Mouse (Mus musculus) stomach, embryonic 14.5 days (tissue): Measurements from ENCODE around the gene Tbc1d15. TPM values are rescaled to one million over a fixed set of nuclear protein-coding genes. Genes with fewer than 3 reads are reported as not detected.

Experiments
- ATAC-seq: fragments of 200-750 bp; cut with Nextera tagmentation; 2 replicates; pipeline ENCODE4 v1.8.0; 2017; ENCODE audit warnings: low read depth, moderate TSS enrichment; ENCODE audit not compliant: insufficient number of reproducible peaks, insufficient read depth, low FRiP score
- H3K27ac ChIP-seq: fragments of 300-500 bp; sonication (generic); 2 replicates; pipeline ENCODE4 v1.5.1; 2014; ENCODE audit warnings: mild to moderate bottlenecking, low read length, moderate library complexity, mixed read lengths
- H3K27me3 ChIP-seq: fragments of 300-500 bp; sonication (generic); 2 replicates; pipeline ENCODE4 v1.6.1; 2014; ENCODE audit warnings: low read length, control low read depth, mixed read lengths; ENCODE audit not compliant: control insufficient read depth, insufficient read depth
- H3K36me3 ChIP-seq: fragments of 300-500 bp; sonication (generic); 2 replicates; pipeline ENCODE4 v1.6.1; 2014; ENCODE audit warnings: mild to moderate bottlenecking, control low read depth, low read length, moderate library complexity, mixed read lengths; ENCODE audit not compliant: control insufficient read depth, insufficient read depth
- H3K4me1 ChIP-seq: fragments of 300-500 bp; sonication (generic); 2 replicates; pipeline ENCODE4 v1.6.1; 2014; ENCODE audit warnings: low read length, control low read depth, mixed read lengths; ENCODE audit not compliant: control insufficient read depth, insufficient read depth
- H3K4me2 ChIP-seq: fragments of 300-500 bp; sonication (generic); replicated peaks from 2 replicates; pipeline ENCODE4 v1.6.1; 2014; ENCODE audit warnings: low read depth, low read length, control low read depth
- H3K4me3 ChIP-seq: fragments of 300-500 bp; sonication (generic); 2 replicates; pipeline ENCODE4 v1.5.1; 2014; ENCODE audit warnings: low read depth, low read length, control low read depth
- H3K9ac ChIP-seq: fragments of 300-500 bp; sonication (generic); replicated peaks from 2 replicates; pipeline ENCODE4 v1.6.1; 2014; ENCODE audit warnings: low read depth, mild to moderate bottlenecking, control low read depth, low read length, moderate library complexity, mixed read lengths
- H3K9me3 ChIP-seq: fragments of 300-500 bp; sonication (generic); 2 replicates; pipeline ENCODE4 v1.6.1; 2016; ENCODE audit warnings: low read depth, low read length, control low read depth; ENCODE audit not compliant: control insufficient read depth
- WGBS: fragments of 180-500 bp; shearing (Covaris S2); extraction: QIAGEN DNeasy Blood & Tissue Kit; methylation state at CpG from one replicate; pipeline ENCODE4 v1.1.7; 2014; 5-methylcytosine and 5-hydroxymethylcytosine counted together
- polyA plus RNA-seq: library from polyadenylated mRNA; unstranded; fragments of >200 nt; fragmentation: Nextera tagmentation; extraction: Ambion mirVana; gene quantifications from 2 replicates; pipeline ENCODE4 v1.2.1, GENCODE M21; 2014

The Tbc1d15 gene
- polyA plus RNA-seq, 1 experiment from 2014 or later: 65.0 TPM

DNA sequence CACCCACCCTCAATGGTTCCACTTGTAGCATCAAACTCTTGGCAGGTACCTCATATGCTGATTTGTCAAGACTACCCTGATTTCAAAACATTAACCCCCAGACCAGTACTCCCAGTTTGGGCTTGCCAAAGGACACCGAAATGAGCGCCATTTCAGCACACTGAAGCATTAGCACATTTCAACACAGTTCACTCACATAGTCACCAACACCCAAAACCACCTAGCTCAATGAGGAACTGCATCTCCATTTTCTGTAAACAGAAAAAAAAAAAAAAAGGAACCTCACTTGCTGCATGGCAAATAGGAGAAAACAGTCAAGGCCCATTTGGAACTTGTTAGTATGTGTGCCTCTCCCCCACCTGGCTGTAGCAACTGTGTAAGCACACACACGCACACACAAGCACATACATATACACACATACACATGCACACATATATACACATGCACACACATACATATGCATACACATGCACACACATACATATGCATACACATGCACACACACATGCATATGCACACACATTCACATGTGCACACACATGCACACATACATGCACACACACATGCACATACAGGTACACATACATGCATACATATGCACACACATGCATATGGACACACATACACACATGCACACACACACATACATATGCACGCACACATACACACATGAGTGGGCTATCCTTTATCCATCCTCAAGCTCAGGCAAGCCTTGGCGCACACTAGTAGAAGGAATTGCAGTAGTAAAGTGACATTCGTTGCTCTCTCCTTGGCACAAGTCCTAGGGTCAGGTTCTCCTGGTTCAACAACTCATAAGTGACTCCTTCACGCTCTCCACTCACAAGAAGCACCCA, 80.5 kb downstream of the Tbc1d15 start:
- no peaks in the 10 kb centered on the region for H3K9me3 ChIP-seq
- H3K4me2 ChIP-seq: no peak overlapping the region
- H3K4me3 ChIP-seq: no peak overlapping the region
- no peak for ATAC-seq
- WGBS: 78% methylated on average over 7 of the region's 7 CpGs
- H3K4me1 ChIP-seq: no peaks in the 10 kb centered on the region
- no peaks in the 10 kb centered on the region for H3K27me3 ChIP-seq
- no peaks in the 10 kb centered on the region for H3K36me3 ChIP-seq
- no peak overlapping the region for H3K9ac ChIP-seq
- no peak overlapping the region for H3K27ac ChIP-seq

DNA sequence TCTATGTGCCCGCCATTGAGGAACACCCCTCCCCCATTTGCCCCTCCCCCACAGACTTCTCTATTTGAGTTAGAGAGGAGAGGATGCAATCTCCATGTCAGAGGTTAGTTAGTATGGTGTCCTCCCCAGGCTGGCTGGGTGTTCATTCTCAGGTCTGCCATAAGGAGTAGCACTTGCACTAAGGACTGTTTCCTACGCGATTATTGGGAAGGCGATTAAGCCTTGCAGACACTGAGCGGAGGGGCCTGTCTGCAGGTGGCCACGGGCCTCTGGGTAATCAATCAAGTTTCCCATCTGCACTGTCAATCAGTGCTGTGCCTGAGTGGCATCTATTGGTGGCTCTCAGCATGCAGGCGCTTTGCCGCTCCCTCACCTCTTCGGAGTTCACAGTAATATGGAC, 81.9 kb downstream of the Tbc1d15 start:
- Histone ChIP-seq H3K4me3 (no peak overlapping the region), H3K27ac (no peak overlapping the region), H3K4me1 (no peaks in the 10 kb centered on the region), H3K9me3 (no peaks in the 10 kb centered on the region), H3K9ac (no peak overlapping the region), H3K4me2 (no peak overlapping the region), H3K27me3 (no peaks in the 10 kb centered on the region), H3K36me3 (no peaks in the 10 kb centered on the region)
- ATAC-seq: no peak
- 26% methylated on average over 9 of the region's 9 CpGs for WGBS

GRCm38 (mm10) chr10:115160289-115160688, 91.0 kb downstream of the Tbc1d15 start:
- no peaks in the 10 kb centered on the region for H3K4me1 ChIP-seq
- WGBS: 71% methylated on average over 5 of the region's 5 CpGs
- no peak for ATAC-seq

More at GRCm38 (mm10) chr10:115160289-115160688, 91.0 kb downstream of the Tbc1d15 start:
- no peak overlapping the region for H3K4me2 ChIP-seq
- H3K9me3 ChIP-seq: no peaks in the 10 kb centered on the region
- no peak overlapping the region for H3K27ac ChIP-seq
- no peaks in the 10 kb centered on the region for H3K27me3 ChIP-seq
- no peaks in the 10 kb centered on the region for H3K36me3 ChIP-seq
- no peak overlapping the region for H3K4me3 ChIP-seq
- no peak overlapping the region for H3K9ac ChIP-seq

Other genes starting within 250 kb of the Tbc1d15 start
- gene Tph2, start 66.4 kb downstream of the Tbc1d15 start, polyA plus RNA-seq: not detected in 2 replicates
- 8.0 and 9.0 TPM in 2 replicates for gene Rab21, start 64.1 kb upstream of the Tbc1d15 start, polyA plus RNA-seq
- 32.4 and 40.3 TPM in 2 replicates for gene Tmem19, start 111.0 kb upstream of the Tbc1d15 start, polyA plus RNA-seq
- 23.4 and 25.2 TPM in 2 replicates for gene Thap2, start 133.0 kb upstream of the Tbc1d15 start, polyA plus RNA-seq
- 30.9 and 36.0 TPM in 2 replicates for gene Zfc3h1, start 133.5 kb upstream of the Tbc1d15 start, polyA plus RNA-seq